Mouse (Mus musculus) embryonic fibroblast, embryonic 13.5 days (primary cell): ENCODE results near the gene A930004D18Rik.

ENCODE experiments used
- CTCF ChIP-seq: IDR thresholded peaks from 2 replicates; pipeline ENCODE4 v1.5.1; 2011; ENCODE audit warnings: mild to moderate bottlenecking, control low read depth, low read length, moderate library complexity, borderline replicate concordance; ENCODE audit not compliant: insufficient read depth
- POLR2A ChIP-seq: IDR thresholded peaks from 2 replicates; pipeline ENCODE4 v1.6.1; 2011; ENCODE audit warnings: low read depth, mild to moderate bottlenecking, control low read depth, low read length, moderate library complexity

GRCm38 (mm10) chr2:18053951-18054530 is 16.5 kb upstream of the A930004D18Rik start:
- TF ChIP-seq POLR2A, result no peak
- no peak for TF ChIP-seq CTCF
